Mouse (Mus musculus): ENCODE measurements around the gene Psmd11. TPM values are rescaled to one million over a fixed set of nuclear protein-coding genes. Genes with fewer than 3 reads are reported as not detected.

The Psmd11 gene
- polyA plus RNA-seq, 1 experiment from 2014 or later, result 271 TPM

DNA sequence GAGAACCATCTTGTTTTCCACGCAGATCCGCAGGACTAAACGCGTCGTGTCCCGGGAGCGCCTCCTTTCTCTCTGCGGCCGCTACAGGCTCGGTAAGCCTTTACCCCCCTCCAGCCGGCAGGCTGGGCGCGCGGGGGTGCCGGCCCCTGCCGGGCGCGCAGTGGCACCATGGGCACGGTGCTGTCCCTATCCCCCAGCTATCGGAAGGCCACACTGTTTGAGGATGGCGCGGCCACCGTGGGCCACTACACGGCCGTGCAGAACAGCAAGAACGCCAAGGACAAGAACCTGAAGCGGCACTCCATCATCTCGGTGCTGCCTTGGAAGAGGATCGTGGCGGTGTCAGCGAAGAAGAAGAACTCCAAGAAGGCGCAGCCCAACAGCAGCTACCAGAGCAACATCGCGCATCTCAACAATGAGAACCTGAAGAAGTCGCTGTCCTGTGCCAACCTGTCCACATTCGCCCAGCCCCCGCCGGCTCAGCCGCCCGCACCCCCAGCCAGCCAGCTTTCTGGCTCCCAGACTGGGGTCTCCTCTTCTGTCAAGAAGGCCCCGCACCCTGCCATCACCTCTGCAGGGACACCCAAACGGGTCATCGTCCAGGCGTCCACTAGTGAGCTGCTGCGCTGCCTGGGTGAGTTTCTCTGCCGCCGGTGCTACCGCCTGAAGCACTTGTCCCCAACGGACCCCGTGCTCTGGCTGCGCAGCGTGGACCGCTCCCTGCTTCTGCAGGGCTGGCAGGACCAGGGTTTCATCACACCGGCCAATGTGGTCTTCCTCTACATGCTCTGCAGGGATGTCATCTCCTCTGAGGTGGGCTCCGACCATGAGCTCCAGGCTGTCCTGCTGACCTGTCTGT lies 49.2 kb downstream of the Psmd11 start:
- Histone ChIP-seq H3K9me3 (replicated peaks) (no peaks in the 10 kb centered on the region), H3K4me3 (replicated peaks) (peak overlapping the region; percentile 87), H3K4me2 (peak overlapping the region; percentile 90), H3K4me1 (peaks cover 31% of the 10 kb centered on the region), H3K27ac (replicated peaks) (peak overlapping the region; percentile 98), H3K36me3 (peaks cover 6% of the 10 kb centered on the region; the same call in 1 of the 2 replicates), H3K27me3 (replicated peaks) (no peaks in the 10 kb centered on the region), H3K9ac (replicated peaks) (peak overlapping the region; percentile 95)
- WGBS, result 9% methylated on average over 55 of the region's 55 CpGs
- peak; percentile 45 for ATAC-seq (ENCODE audit: low FRiP score)

DNA sequence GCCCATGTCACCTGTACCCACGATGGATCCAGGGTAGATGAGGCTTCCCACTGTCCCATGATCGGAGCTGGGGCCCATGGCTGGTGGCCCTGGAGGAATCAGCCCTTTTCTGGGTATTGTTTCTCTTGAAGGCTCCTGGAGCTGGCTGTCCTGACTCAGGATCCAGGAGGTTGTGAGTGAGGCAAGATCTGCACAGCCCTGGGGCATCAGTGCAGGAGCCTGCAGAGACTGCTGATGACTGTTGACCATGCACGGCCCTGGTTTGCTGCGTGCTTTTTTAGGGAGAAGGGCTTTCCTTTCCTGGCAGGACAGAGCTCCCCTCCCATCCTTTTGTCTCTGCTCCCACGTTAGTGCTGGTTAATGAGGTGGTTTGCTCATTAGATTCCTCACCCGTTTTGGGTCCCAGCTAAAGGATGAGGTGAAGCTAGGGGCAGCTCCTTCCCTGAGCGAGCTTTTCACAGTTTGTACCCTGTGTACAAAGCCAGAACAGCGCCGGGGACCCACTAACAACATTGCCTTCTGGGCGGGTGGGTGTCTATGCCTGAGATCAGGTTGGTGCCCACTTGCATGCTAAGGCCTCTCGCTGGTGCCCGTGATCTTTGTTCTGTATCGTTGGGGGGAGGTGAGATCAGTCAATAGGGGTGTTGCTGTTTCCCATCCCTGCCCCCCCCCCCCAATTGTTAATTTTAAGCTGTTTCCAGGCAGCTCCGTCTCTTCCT lies 50.4 kb downstream of the Psmd11 start:
- Histone ChIP-seq H3K9me3 (replicated peaks) (no peaks in the 10 kb centered on the region), H3K27ac (replicated peaks) (peak overlapping the region; percentile 98), H3K36me3 (no peaks in the 10 kb centered on the region; the same call in 1 of the 2 replicates), H3K4me2 (peak overlapping the region; percentile 90), H3K4me1 (peaks cover 44% of the 10 kb centered on the region), H3K4me3 (replicated peaks) (peak overlapping the region; percentile 87), H3K9ac (replicated peaks) (peak overlapping the region; percentile 95), H3K27me3 (replicated peaks) (no peaks in the 10 kb centered on the region)
- no peak for ATAC-seq (ENCODE audit: low FRiP score)
- WGBS, result 28% methylated on average over 14 of the region's 14 CpGs

- Histone ChIP-seq H3K36me3 (no peaks in the 10 kb centered on the region; the same call in 1 of the 2 replicates), H3K9ac (replicated peaks) (peak overlapping the region; percentile 95), H3K4me2 (peak overlapping the region; percentile 90), H3K27ac (replicated peaks) (peak overlapping the region; percentile 98), H3K27me3 (replicated peaks) (no peaks in the 10 kb centered on the region), H3K4me1 (peaks cover 50% of the 10 kb centered on the region), H3K9me3 (replicated peaks) (no peaks in the 10 kb centered on the region), H3K4me3 (replicated peaks) (peak overlapping the region; percentile 87)
- ATAC-seq (ENCODE audit: low FRiP score), result no peak
- 46% methylated on average over 5 of the region's 5 CpGs for WGBS
These were observed 51.0 kb downstream of the Psmd11 start for GRCm38 (mm10) chr11:80479425-80479824.

- WGBS, result 42% methylated on average over 31 of the region's 31 CpGs
- Histone ChIP-seq H3K4me2 (peak overlapping the region; percentile 90), H3K36me3 (no peaks in the 10 kb centered on the region; the same call in 1 of the 2 replicates), H3K27ac (replicated peaks) (peak overlapping the region; percentile 98), H3K27me3 (replicated peaks) (no peaks in the 10 kb centered on the region), H3K4me3 (replicated peaks) (peak overlapping the region; percentile 87), H3K9ac (replicated peaks) (peak overlapping the region; percentile 95), H3K9me3 (replicated peaks) (no peaks in the 10 kb centered on the region), H3K4me1 (peaks cover 58% of the 10 kb centered on the region)
- no peak for ATAC-seq (ENCODE audit: low FRiP score)
These were observed 51.8 kb downstream of the Psmd11 start for GRCm38 (mm10) chr11:80479906-80480866.

DNA sequence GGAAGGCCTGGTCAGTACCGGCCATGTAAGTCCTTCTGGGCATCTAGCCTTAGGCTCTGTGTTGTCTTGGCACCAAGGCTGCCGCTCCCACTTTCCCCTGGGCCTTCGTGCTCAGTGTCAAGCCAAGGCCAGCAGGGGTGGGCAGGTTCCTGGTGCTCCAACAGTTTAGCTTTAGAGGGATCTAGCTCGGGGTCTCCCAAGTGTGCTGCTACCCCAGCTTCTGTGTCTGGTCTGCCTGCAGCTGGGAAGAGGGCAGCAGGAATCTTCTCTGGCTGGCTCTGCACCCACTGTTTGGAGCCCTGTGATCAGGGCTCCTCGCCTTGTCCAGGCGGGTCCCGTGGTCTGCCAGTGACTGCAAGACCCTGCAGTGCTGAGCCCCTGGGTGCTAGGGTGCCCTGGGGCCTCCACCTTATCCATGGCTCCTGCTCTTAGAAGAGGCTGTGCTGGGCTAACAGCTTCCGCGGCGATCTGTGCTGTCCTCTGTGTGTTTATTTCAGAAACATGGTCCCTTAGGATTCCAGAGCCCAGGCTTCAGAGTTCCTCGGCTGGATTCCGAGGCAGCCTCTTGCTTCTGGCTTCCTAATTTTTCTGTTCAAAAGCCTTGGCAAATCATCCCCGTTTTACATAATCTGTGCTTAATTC lies 53.1 kb downstream of the Psmd11 start:
- Histone ChIP-seq H3K9ac (replicated peaks) (peak overlapping the region; percentile 28), H3K4me2 (peak overlapping the region; percentile 90), H3K4me3 (replicated peaks) (peak overlapping the region; percentile 42), H3K9me3 (replicated peaks) (no peaks in the 10 kb centered on the region), H3K27ac (replicated peaks) (peak overlapping the region; percentile 43), H3K36me3 (no peaks in the 10 kb centered on the region; the same call in 1 of the 2 replicates), H3K4me1 (peaks cover 59% of the 10 kb centered on the region), H3K27me3 (replicated peaks) (no peaks in the 10 kb centered on the region)
- no peak for ATAC-seq (ENCODE audit: low FRiP score)
- 57% methylated on average over 13 of the region's 13 CpGs for WGBS

DNA sequence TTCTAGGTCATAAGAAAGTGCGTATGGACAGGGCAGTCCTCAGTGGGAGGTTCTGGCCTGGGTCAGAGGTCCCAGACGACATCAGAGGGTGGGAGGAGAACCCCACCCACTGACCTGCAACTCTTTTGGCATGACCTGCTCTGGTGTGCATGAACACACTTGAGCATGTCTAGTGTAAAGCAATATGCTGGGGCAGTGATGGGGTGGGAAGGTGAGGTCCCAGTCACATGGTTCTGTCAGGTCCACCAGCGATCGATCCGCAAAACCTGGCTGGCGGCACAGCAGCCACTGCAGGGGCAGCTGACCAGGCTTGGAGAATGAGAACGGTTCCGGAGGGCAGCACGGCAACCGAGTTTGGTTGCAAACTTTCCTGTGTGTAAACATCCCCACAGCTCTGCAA lies 53.9 kb downstream of the Psmd11 start:
- ATAC-seq (ENCODE audit: low FRiP score), result no peak
- Histone ChIP-seq H3K36me3 (no peaks in the 10 kb centered on the region; the same call in 1 of the 2 replicates), H3K4me1 (peaks cover 59% of the 10 kb centered on the region), H3K27ac (replicated peaks) (peak overlapping the region; percentile 81; the same call in 1 of the 2 replicates), H3K27me3 (replicated peaks) (no peaks in the 10 kb centered on the region), H3K9me3 (replicated peaks) (no peaks in the 10 kb centered on the region), H3K4me3 (replicated peaks) (peak overlapping the region; percentile 12; the same call in 1 of the 2 replicates), H3K4me2 (peak overlapping the region; percentile 90), H3K9ac (replicated peaks) (0 out of 2 replicates have a peak overlapping the region, but pooled peaks have one; percentile 28)
- 82% methylated on average over 10 of the region's 10 CpGs for WGBS

DNA sequence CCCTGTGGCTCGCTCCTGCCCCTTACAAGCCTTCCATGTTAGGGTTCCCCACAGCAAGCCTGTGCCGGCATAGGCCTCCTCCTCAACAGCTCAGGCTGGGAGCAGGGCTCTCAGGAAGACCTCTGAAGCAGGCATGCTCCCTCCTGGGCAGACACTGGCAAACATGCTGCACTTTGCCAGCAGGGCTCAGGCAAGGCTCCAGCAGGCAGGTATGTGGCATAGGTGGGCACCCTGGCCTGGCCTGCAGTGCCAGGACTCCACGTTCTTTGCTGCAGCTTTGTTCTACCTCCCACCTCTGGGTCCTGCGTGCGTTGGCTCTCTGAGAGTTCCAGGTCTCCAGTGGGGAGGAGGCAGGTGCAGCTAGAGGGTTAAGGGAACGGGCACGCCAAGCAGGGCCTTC lies 54.5 kb downstream of the Psmd11 start:
- 76% methylated on average over 7 of the region's 7 CpGs for whole genome bisulfite sequencing
- H3K4me3 ChIP-seq (replicated peaks), result peak overlapping the region; percentile 12; the same call in 1 of the 2 replicates
- peaks cover 63% of the 10 kb centered on the region for H3K4me1 ChIP-seq

DNA sequence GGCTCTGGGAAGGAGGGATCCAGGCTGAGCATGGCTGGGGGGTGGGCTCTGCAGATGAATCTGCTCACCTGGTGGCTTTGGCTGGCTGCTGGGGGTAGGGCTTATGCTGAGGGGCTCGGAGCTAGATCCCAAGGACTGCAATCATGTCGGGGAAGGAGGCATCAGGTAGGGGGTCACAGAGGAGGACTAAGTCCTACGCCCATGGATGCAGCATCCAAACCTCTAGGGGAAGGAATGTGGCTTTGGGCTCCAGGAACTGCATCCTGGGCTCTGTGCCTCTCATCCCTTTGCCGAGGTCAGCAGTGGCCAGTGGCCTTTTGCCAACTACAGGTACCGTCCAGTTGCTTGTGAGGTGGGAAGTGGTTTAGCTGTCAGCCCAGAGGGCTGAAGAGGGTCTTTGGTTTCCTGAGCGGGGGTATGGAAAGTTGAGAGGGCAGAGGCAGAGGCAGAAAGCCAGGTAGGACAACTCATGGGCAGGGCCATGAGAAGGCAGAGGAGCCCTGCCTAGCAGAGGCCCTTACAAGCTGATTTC lies 55.2 kb downstream of the Psmd11 start:
- peak overlapping the region; percentile 12; the same call in 1 of the 2 replicates for H3K4me3 ChIP-seq (replicated peaks)
- peak overlapping the region; percentile 28 for H3K9ac ChIP-seq (replicated peaks)
- WGBS, result 77% methylated on average over 6 of the region's 6 CpGs
- no peaks in the 10 kb centered on the region for H3K9me3 ChIP-seq (replicated peaks)
- H3K4me2 ChIP-seq, result peak overlapping the region; percentile 90
- H3K27me3 ChIP-seq (replicated peaks), result no peaks in the 10 kb centered on the region
- ATAC-seq (ENCODE audit: low FRiP score), result no peak
- H3K27ac ChIP-seq (replicated peaks), result peak overlapping the region; percentile 81
- H3K4me1 ChIP-seq, result peaks cover 67% of the 10 kb centered on the region
- no peaks in the 10 kb centered on the region; the same call in 1 of the 2 replicates for H3K36me3 ChIP-seq

More for the DNA sequence above, 54.5 kb downstream of the Psmd11 start:
- no peak for ATAC-seq (ENCODE audit: low FRiP score)
- H3K9ac ChIP-seq (replicated peaks), result peak overlapping the region; percentile 28; the same call in 1 of the 2 replicates
- no peaks in the 10 kb centered on the region; the same call in 1 of the 2 replicates for H3K36me3 ChIP-seq
- H3K9me3 ChIP-seq (replicated peaks), result no peaks in the 10 kb centered on the region
- no peaks in the 10 kb centered on the region for H3K27me3 ChIP-seq (replicated peaks)
- peak overlapping the region; percentile 81 for H3K27ac ChIP-seq (replicated peaks)
- peak overlapping the region; percentile 90 for H3K4me2 ChIP-seq

DNA sequence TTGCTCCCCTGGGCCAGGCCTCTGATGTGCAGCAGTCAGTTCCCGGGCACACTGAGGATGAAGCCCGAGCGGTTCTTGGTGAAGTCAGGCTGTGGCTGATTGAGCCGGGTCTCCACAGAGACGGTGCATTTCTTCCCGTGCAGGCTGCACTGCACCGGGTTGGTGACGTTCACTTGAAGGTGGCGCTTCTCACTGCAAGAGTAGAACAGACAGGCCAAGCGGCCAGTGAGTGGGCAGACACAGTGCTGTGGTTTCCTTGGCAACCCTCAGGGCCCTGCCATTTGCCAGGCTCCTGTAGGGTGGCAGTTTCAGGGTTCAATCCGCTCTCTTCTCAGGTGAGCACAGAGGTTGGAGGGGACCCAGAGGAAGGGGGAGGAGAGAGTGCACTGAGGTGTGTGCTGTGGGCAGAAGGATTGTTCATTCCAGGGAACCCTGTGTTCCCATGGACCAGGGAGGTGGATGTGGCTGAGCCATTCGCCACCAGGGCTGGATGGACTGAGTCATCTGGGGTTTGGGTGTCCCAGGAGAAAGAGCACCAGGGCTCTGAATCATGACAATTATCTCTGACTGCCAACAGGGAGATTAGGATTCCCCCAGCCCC lies 55.9 kb downstream of the Psmd11 start:
- Histone ChIP-seq H3K9ac (replicated peaks) (peak overlapping the region; percentile 28), H3K36me3 (no peaks in the 10 kb centered on the region; the same call in 1 of the 2 replicates), H3K27ac (replicated peaks) (peak overlapping the region; percentile 81), H3K4me1 (peaks cover 71% of the 10 kb centered on the region), H3K9me3 (replicated peaks) (no peaks in the 10 kb centered on the region), H3K27me3 (replicated peaks) (no peaks in the 10 kb centered on the region), H3K4me3 (replicated peaks) (peak overlapping the region; percentile 5; the same call in 1 of the 2 replicates), H3K4me2 (peak overlapping the region; percentile 90)
- peak; percentile 83 for ATAC-seq (ENCODE audit: low FRiP score)
- 16% methylated on average over 12 of the region's 12 CpGs for WGBS

GRCm38 (mm10) chr11:80485120-80485551 lies 56.7 kb downstream of the Psmd11 start:
- no peak overlapping the region for H3K4me3 ChIP-seq (replicated peaks)
- 76% methylated on average over 9 of the region's 9 CpGs for WGBS
- no peak overlapping the region for H3K9ac ChIP-seq (replicated peaks)
- H3K36me3 ChIP-seq, result no peaks in the 10 kb centered on the region; the same call in 1 of the 2 replicates
- peaks cover 76% of the 10 kb centered on the region for H3K4me1 ChIP-seq
- H3K27me3 ChIP-seq (replicated peaks), result no peaks in the 10 kb centered on the region
- ATAC-seq (ENCODE audit: low FRiP score), result no peak
- peak overlapping the region; percentile 81; the same call in 1 of the 2 replicates for H3K27ac ChIP-seq (replicated peaks)
- H3K4me2 ChIP-seq, result no peak overlapping the region
- no peaks in the 10 kb centered on the region for H3K9me3 ChIP-seq (replicated peaks)
